Mouse (Mus musculus) CH12.LX (cell line): ENCODE measurements around the gene Ptgdr2. TPM values are rescaled to one million over a fixed set of nuclear protein-coding genes. Genes with fewer than 3 reads are reported as not detected.

ENCODE experiments used
- DNase-seq: peaks from one replicate; pipeline ENCODE4 v3.0.0-alpha.2; 2013; ENCODE audit errors: extremely low read depth
- H3K27ac ChIP-seq: 2 replicates; pipeline ENCODE4 v1.5.1; 2012; ENCODE audit warnings: low read depth, mild to moderate bottlenecking, control low read depth, moderate library complexity; ENCODE audit not compliant: insufficient read depth
- H3K27me3 ChIP-seq: replicated peaks from 2 replicates; pipeline ENCODE3; 2012; ENCODE audit warnings: inconsistent platforms
- H3K36me3 ChIP-seq, 2 experiments: replicated peaks in 1 of 2; 2 replicates each; pipeline versions ENCODE3 to v1.6.1; 2012; ENCODE audit warnings: inconsistent platforms in 1 of 2, low read length in 1 of 2, mild to moderate bottlenecking in 1 of 2, mixed read lengths in 1 of 2, moderate library complexity in 1 of 2; ENCODE audit not compliant: control insufficient read depth in 1 of 2, insufficient read depth in 1 of 2
- H3K4me1 ChIP-seq, 2 experiments: 2 replicates each; pipeline ENCODE4 v1.6.1; 2012; ENCODE audit warnings: inconsistent platforms in 1 of 2, moderate library complexity in 1 of 2; ENCODE audit not compliant: insufficient read depth in 2 of 2, control insufficient read depth in 1 of 2
- H3K4me2 ChIP-seq: 2 replicates; pipeline ENCODE4 v1.6.1; 2012; ENCODE audit warnings: low read depth, mild to moderate bottlenecking, control low read depth; ENCODE audit not compliant: poor library complexity, insufficient read depth, severe bottlenecking
- H3K4me3 ChIP-seq, 3 experiments: fragments of 150-350 bp in 1 of 3; sonication (generic) in 1 of 3; replicated peaks in 1 of 3; 2 replicates each; pipeline versions ENCODE3 to v1.5.1; 2011 to 2012; ENCODE audit warnings: low read depth in 2 of 3, low read length in 2 of 3, mild to moderate bottlenecking in 2 of 3, moderate library complexity in 2 of 3, control low read depth in 1 of 3, improper control_type of control experiment in 1 of 3, inconsistent platforms in 1 of 3, mixed read lengths in 1 of 3; ENCODE audit not compliant: poor library complexity in 1 of 3
- H3K79me2 ChIP-seq: replicated peaks from 2 replicates; pipeline ENCODE4 v1.6.1; 2012; ENCODE audit warnings: mild to moderate bottlenecking, moderate library complexity; ENCODE audit not compliant: control insufficient read depth, poor library complexity, insufficient read depth, severe bottlenecking; ENCODE audit errors: extremely low read depth
- H3K9ac ChIP-seq: 2 replicates; pipeline ENCODE4 v1.6.1; 2012; ENCODE audit warnings: low read depth, mild to moderate bottlenecking, control low read depth, moderate library complexity; ENCODE audit not compliant: insufficient read depth
- H3K9me3 ChIP-seq: replicated peaks from 2 replicates; pipeline ENCODE3; 2012; ENCODE audit warnings: low read length, inconsistent platforms, mixed read lengths
- BHLHE40 ChIP-seq: IDR thresholded peaks from 2 replicates; pipeline ENCODE4 v1.6.1; 2011; ENCODE audit warnings: mild to moderate bottlenecking, low read depth, low read length, improper control_type of control experiment
- CHD1 ChIP-seq: IDR thresholded peaks from 2 replicates; pipeline ENCODE4 v1.6.1; 2012; ENCODE audit warnings: low read depth, low read length, improper control_type of control experiment, inconsistent platforms
- CHD2 ChIP-seq: IDR thresholded peaks from 2 replicates; pipeline ENCODE4 v1.6.1; 2011; ENCODE audit warnings: low read length, improper control_type of control experiment
- CTCF ChIP-seq, 2 experiments: IDR thresholded peaks in 1 of 2; conservative IDR thresholded peaks in 1 of 2; 2 replicates each; pipeline ENCODE4 v1.5.1; 2011 to 2012; ENCODE audit warnings: low read depth in 2 of 2, low read length in 2 of 2, improper control_type of control experiment in 1 of 2, inconsistent platforms in 1 of 2, mild to moderate bottlenecking in 1 of 2, moderate library complexity in 1 of 2
- E2F4 ChIP-seq: IDR thresholded peaks from 2 replicates; pipeline ENCODE4 v1.6.1; 2011; ENCODE audit warnings: low read depth, low read length, improper control_type of control experiment; ENCODE audit not compliant: insufficient replicate concordance
- ELF1 ChIP-seq: IDR thresholded peaks from 2 replicates; pipeline ENCODE4 v1.6.1; 2014; ENCODE audit warnings: low read depth, mild to moderate bottlenecking, inconsistent platforms, low read length, improper control_type of control experiment
- EP300 ChIP-seq: IDR thresholded peaks from 2 replicates; pipeline ENCODE4 v1.6.1; 2011; ENCODE audit warnings: low read length, improper control_type of control experiment
- ETS1 ChIP-seq: conservative IDR thresholded peaks from 2 replicates; pipeline ENCODE4 v1.6.1; 2012; ENCODE audit warnings: low read depth, mild to moderate bottlenecking, inconsistent platforms, low read length, improper control_type of control experiment, moderate library complexity
- GABPA ChIP-seq: IDR thresholded peaks from 2 replicates; pipeline ENCODE4 v1.6.1; 2012; ENCODE audit warnings: low read depth, low read length, improper control_type of control experiment, inconsistent platforms; ENCODE audit not compliant: insufficient replicate concordance
- HCFC1 ChIP-seq: IDR thresholded peaks from 2 replicates; pipeline ENCODE4 v1.6.1; 2012; ENCODE audit warnings: low read depth, mild to moderate bottlenecking, inconsistent platforms, low read length, improper control_type of control experiment
- IRF4 ChIP-seq: IDR thresholded peaks from 2 replicates; pipeline ENCODE4 v1.6.1; 2014; ENCODE audit warnings: low read depth, mild to moderate bottlenecking, inconsistent platforms, low read length, improper control_type of control experiment
- MAFK ChIP-seq: IDR thresholded peaks from 2 replicates; pipeline ENCODE4 v1.6.1; 2011; ENCODE audit warnings: low read length, improper control_type of control experiment; ENCODE audit not compliant: insufficient replicate concordance
- MAZ ChIP-seq: IDR thresholded peaks from 2 replicates; pipeline ENCODE4 v1.6.1; 2012; ENCODE audit warnings: low read depth, mild to moderate bottlenecking, inconsistent platforms, low read length, improper control_type of control experiment, moderate library complexity
- MXI1 ChIP-seq: IDR thresholded peaks from 2 replicates; pipeline ENCODE4 v1.6.1; 2011; ENCODE audit warnings: mild to moderate bottlenecking, low read depth, low read length, improper control_type of control experiment
- NELFE ChIP-seq: IDR thresholded peaks from 2 replicates; pipeline ENCODE4 v1.6.1; 2011; ENCODE audit warnings: low read depth, low read length, improper control_type of control experiment
- PAX5 ChIP-seq: IDR thresholded peaks from 2 replicates; pipeline ENCODE4 v1.6.1; 2012; ENCODE audit warnings: low read length, inconsistent platforms, mixed read lengths
- POLR2A ChIP-seq: IDR thresholded peaks from 2 replicates; pipeline ENCODE4 v1.6.1; 2011; ENCODE audit warnings: low read depth, mild to moderate bottlenecking, improper control_type of control experiment, low read length
- POLR2AphosphoS2 ChIP-seq: IDR thresholded peaks from 2 replicates; pipeline ENCODE4 v1.6.1; 2011; ENCODE audit warnings: low read depth, low read length, improper control_type of control experiment
- RAD21 ChIP-seq: IDR thresholded peaks from 2 replicates; pipeline ENCODE4 v1.6.1; 2011; ENCODE audit warnings: low read depth, mild to moderate bottlenecking, low read length, improper control_type of control experiment, moderate library complexity
- SIN3A ChIP-seq: IDR thresholded peaks from 2 replicates; pipeline ENCODE4 v1.6.1; 2012; ENCODE audit warnings: low read length, improper control_type of control experiment, inconsistent platforms
- SMC3 ChIP-seq: IDR thresholded peaks from 2 replicates; pipeline ENCODE4 v1.6.1; 2011; ENCODE audit warnings: low read depth, low read length, improper control_type of control experiment
- TBP ChIP-seq: conservative IDR thresholded peaks from 2 replicates; pipeline ENCODE4 v1.6.1; 2011; ENCODE audit warnings: low read depth, low read length, improper control_type of control experiment
- USF2 ChIP-seq: conservative IDR thresholded peaks from 2 replicates; pipeline ENCODE4 v1.6.1; 2011; ENCODE audit warnings: low read depth, low read length, improper control_type of control experiment
- ZC3H11A ChIP-seq: IDR thresholded peaks from 2 replicates; pipeline ENCODE4 v1.6.1; 2012; ENCODE audit warnings: low read depth, mild to moderate bottlenecking, inconsistent platforms, low read length, improper control_type of control experiment
- ZKSCAN1 ChIP-seq: IDR thresholded peaks from 2 replicates; pipeline ENCODE4 v1.6.1; 2012; ENCODE audit warnings: low read depth, inconsistent platforms, low read length, improper control_type of control experiment, borderline replicate concordance
- ZMIZ1 ChIP-seq: IDR thresholded peaks from 2 replicates; pipeline ENCODE4 v1.6.1; 2012; ENCODE audit warnings: low read depth, mild to moderate bottlenecking, inconsistent platforms, low read length, improper control_type of control experiment
- ZNF384 ChIP-seq: IDR thresholded peaks from 2 replicates; pipeline ENCODE4 v1.6.1; 2012; ENCODE audit warnings: low read depth, low read length, improper control_type of control experiment, inconsistent platforms
- dilution Hi-C: fragments of 300-500 bp; cut with MboI; formaldehyde crosslinking; loops from 2 replicates; pipeline ENCODE4 v1.14.3; 2020; ENCODE audit warnings: low sequenced_read_pairs; ENCODE audit not compliant: extremely low pct_unique_long_range_greater_than_20kb, extremely low pct_ligation_motif_present
- in situ Hi-C: fragments of 300-500 bp; cut with MboI; formaldehyde crosslinking; loops from 3 replicates; pipeline ENCODE4 v1.14.3; 2019; ENCODE audit warnings: low sequenced_read_pairs, low pct_ligation_motif_present, low pct_unique_long_range_greater_than_20kb, mixed read lengths
- polyA plus RNA-seq: library from polyadenylated mRNA; unstranded; fragments of >175 nt; gene quantifications from 2 replicates; pipeline ENCODE4 v1.2.1, GENCODE M21; 2012; ENCODE audit warnings: low read depth; ENCODE audit not compliant: insufficient read length
- total RNA-seq, 2 experiments: library from RNA; depleted of rRNA; stranded (reverse); fragments of 300-350 nt in 1 of 2; fragments of >200 nt in 1 of 2; gene quantifications; 2 replicates each; pipeline ENCODE4 v1.2.3; 2012 to 2014

Ptgdr2 gene
- total and polyA plus RNA-seq, 3 experiments: 0.13 TPM; not detected in 2

DNA sequence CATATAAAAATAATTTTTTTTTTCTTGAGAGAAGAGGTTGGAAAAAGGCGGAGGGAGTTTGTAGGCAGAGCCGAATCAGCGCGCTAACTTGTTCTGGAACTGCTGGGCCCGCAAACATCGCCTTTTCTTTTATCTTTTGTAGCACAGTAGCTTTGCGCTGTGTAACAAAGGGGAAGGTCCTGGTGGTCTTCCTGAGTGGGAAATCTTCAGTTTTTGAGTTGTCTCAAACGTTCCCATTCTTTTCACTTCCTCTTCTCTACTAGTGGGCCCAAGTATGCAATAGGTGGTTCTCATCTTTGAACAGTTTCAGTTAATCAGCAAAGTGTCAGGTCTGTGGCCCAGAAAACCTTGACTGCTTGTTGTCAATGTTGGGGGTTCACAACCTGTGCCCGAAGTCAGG lies 12.6 kb downstream of the Ptgdr2 start:
- H3K27ac ChIP-seq: no peak overlapping the region
- DNase-seq: peak; percentile 26
- peak overlapping the region; percentile 64 for H3K9ac ChIP-seq
- dilution Hi-C loops: no loop called here
- in situ Hi-C loops: no loop called here
- peaks cover 15 to 36% of the 10 kb centered on the region in 2 experiments for H3K4me1 ChIP-seq
- peaks cover 31% of the 10 kb centered on the region for H3K79me2 ChIP-seq
- H3K36me3 ChIP-seq: peaks cover 7 to 26% of the 10 kb centered on the region in 2 experiments
- no peaks in the 10 kb centered on the region for H3K9me3 ChIP-seq
- TF ChIP-seq ZMIZ1 (no peak), ELF1 (no peak), MXI1 (no peak), SIN3A (no peak), MAZ (no peak), CHD2 (no peak), IRF4 (peak; percentile 62), ZC3H11A (no peak), CHD1 (no peak; the same call in 1 of the 2 replicates), NELFE (no peak), MAFK (no peak), PAX5 (no peak), GABPA (no peak), EP300 (0 out of 2 replicates have a peak, but pooled peaks have one; percentile 42), ZKSCAN1 (no peak), RAD21 (no peak), POLR2A (no peak), TBP (no peak), HCFC1 (no peak), E2F4 (no peak), BHLHE40 (no peak), ZNF384 (0 out of 2 replicates have a peak, but pooled peaks have one; percentile 2), CTCF (conservative IDR thresholded peaks at IDR 0.05 in 1 of 2, IDR thresholded peaks at IDR 0.05 in 1 of 2; ENCODE audit: low read depth in 2 of 2, low read length in 2 of 2) (no peak), ETS1 (no peak), POLR2AphosphoS2 (no peak), USF2 (no peak), SMC3 (no peak)
- peak overlapping the region; percentile 31 to 76 (median 53) for H3K4me3 ChIP-seq
- peak overlapping the region; percentile 79 for H3K4me2 ChIP-seq
- H3K27me3 ChIP-seq: peaks cover 27% of the 10 kb centered on the region
